Mouse (Mus musculus) left cerebral cortex, adult 18-20 months (tissue): ENCODE measurements around the gene Agpat4. TPM values are rescaled to one million over a fixed set of nuclear protein-coding genes. Genes with fewer than 3 reads are reported as not detected.
A peak's percentile ranks its signal among the peaks of the same experiment; 100 is the strongest.

Experiments
- DNase-seq, 2 experiments: peaks; one replicate each; pipeline ENCODE4 v3.0.0; 2021 to 2022; ENCODE audit warnings: low spot score in 2 of 2, mixed read lengths in 1 of 2
- total RNA-seq, 2 experiments: library from RNA; stranded (reverse); gene quantifications; 2 replicates each; pipeline ENCODE4 v1.2.3; 2021

Gene Agpat4
- total RNA-seq, 2 experiments from 2014 or later, result 56.5 to 62.9 TPM

- no peak for DNase-seq
Measured at GRCm38 (mm10) chr17:12185855-12186254, 67.4 kb downstream of the Agpat4 start.

- no peak for DNase-seq
Measured at GRCm38 (mm10) chr17:12186341-12186740, 67.8 kb downstream of the Agpat4 start.

GRCm38 (mm10) chr17:12187782-12188181 is 69.3 kb downstream of the Agpat4 start:
- peak in 1 of 2 experiments; percentile 36 for DNase-seq

GRCm38 (mm10) chr17:12195137-12195536 is 76.6 kb downstream of the Agpat4 start:
- DNase-seq, result no peak

GRCm38 (mm10) chr17:12195604-12196003 is 77.1 kb downstream of the Agpat4 start:
- DNase-seq, result no peak

- no peak for DNase-seq
Measured at GRCm38 (mm10) chr17:12199933-12200332, 81.4 kb downstream of the Agpat4 start.

GRCm38 (mm10) chr17:12201086-12201485 is 82.6 kb downstream of the Agpat4 start:
- no peak for DNase-seq

GRCm38 (mm10) chr17:12203414-12203897 is 85.0 kb downstream of the Agpat4 start:
- no peak for DNase-seq

GRCm38 (mm10) chr17:12204246-12204645 is 85.7 kb downstream of the Agpat4 start:
- DNase-seq, result no peak

- DNase-seq, result no peak
Measured at GRCm38 (mm10) chr17:12204689-12205014, 86.1 kb downstream of the Agpat4 start.

GRCm38 (mm10) chr17:12205015-12205693 is 86.7 kb downstream of the Agpat4 start:
- DNase-seq, result no peak

- no peak for DNase-seq
Measured at GRCm38 (mm10) chr17:12205694-12206075, 87.2 kb downstream of the Agpat4 start.

- no peak for DNase-seq
Measured at GRCm38 (mm10) chr17:12206248-12206647, 87.7 kb downstream of the Agpat4 start.

- no peak for DNase-seq
Measured at GRCm38 (mm10) chr17:12207022-12207548, 88.6 kb downstream of the Agpat4 start.

GRCm38 (mm10) chr17:12209481-12209880 is 91.0 kb downstream of the Agpat4 start:
- DNase-seq, result no peak

- peak; percentile 81 to 92 for DNase-seq
Measured at GRCm38 (mm10) chr17:12210544-12211132, 92.1 kb downstream of the Agpat4 start.

- no peak for DNase-seq
Measured at GRCm38 (mm10) chr17:12211890-12212289, 93.4 kb downstream of the Agpat4 start.

GRCm38 (mm10) chr17:12212341-12212740 is 93.8 kb downstream of the Agpat4 start:
- DNase-seq, result peak; percentile 39 to 59

- DNase-seq, result no peak
Measured at GRCm38 (mm10) chr17:12213430-12213829, 94.9 kb downstream of the Agpat4 start.

- DNase-seq, result no peak
Measured at GRCm38 (mm10) chr17:12216224-12216623, 97.7 kb downstream of the Agpat4 start.

- DNase-seq, result peak; percentile 58 to 68
Measured at GRCm38 (mm10) chr17:12221926-12222325, 103.4 kb downstream of the Agpat4 start.

GRCm38 (mm10) chr17:12223682-12224081 is 105.2 kb downstream of the Agpat4 start:
- no peak for DNase-seq

GRCm38 (mm10) chr17:12224145-12224544 is 105.6 kb downstream of the Agpat4 start:
- DNase-seq, result no peak
